Mouse (Mus musculus) cerebellum, adult 11-12 months (tissue): ENCODE results near the gene Muc4.

Source experiments
- DNase-seq: peaks from one replicate; pipeline ENCODE4 v3.0.0; 2022

Muc4 gene

DNA sequence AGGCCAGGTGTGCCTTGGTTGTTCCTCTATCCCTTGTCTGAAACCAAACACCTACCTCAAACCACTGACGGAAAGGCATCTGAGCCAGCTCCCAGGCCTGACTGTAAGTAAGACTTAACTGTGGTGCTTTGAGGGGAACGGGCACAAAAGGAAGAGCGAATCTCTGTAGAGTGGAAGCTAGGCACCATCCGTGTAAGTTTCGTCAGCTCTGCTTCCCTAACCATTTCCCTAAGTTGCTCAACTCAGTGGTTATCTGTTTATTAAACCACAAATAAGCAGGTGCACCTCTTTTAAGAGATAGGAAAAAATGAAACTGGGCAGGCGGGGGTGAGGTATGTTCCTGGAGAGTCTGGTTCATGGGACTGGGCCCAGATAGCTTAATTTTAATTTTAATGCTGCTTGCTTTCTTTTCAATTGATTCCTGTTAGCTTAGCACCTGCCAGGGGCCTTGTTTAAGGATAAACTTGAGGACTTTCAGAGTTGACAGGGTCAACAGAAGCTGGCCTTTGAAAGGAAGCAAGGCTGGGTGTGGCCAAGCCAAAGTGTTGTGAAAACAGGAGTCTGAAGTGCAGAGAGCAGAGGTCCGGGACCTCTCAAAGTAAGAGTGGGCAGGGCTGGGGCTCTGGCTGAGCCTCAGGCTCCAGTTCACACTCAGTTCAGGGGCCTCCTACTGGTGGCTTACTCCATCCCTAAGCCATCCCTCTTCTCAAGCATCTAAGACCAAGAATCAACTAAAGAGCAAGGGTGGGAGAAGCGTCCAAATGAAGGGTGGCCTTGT lies 71.9 kb downstream of the Muc4 start:
- DNase-seq, result no peak

GRCm38 (mm10) chr16:32810321-32810720 lies 74.6 kb downstream of the Muc4 start, which contains the start of gene Smbd1:
Smbd1 (minus strand) TSS chr16:32810477.
- DNase-seq, result no peak

DNA sequence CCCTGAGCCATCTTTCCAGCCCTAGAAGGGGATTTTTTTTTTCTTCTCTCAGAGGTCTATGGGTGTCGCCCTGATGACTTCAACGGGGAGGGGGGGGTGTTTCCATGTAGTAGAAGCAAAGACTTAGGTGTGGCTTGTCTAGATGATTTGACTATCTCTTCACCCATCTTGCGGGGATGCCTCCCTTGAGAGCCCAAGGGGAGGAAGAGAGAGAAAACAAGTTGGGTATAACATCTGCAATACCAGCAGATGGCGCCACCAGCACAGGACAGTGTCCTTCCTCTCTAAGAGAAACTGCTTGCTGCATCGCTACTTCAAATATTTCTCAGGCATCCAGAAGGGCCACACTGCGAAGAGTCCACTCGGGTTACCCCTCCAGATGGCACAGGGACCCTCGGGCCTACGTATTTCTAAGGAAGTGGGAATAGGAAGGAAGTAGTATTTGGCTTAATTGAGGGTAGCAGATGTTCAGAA lies 77.2 kb downstream of the Muc4 start:
- peak; percentile 57 for DNase-seq

- DNase-seq, result no peak
Measured at GRCm38 (mm10) chr16:32813362-32813761, 77.7 kb downstream of the Muc4 start.

- DNase-seq, result no peak
Measured at GRCm38 (mm10) chr16:32813771-32814170, 78.1 kb downstream of the Muc4 start.

GRCm38 (mm10) chr16:32814539-32814938 lies 78.9 kb downstream of the Muc4 start:
- peak; percentile 31 for DNase-seq

- DNase-seq, result no peak
Measured at GRCm38 (mm10) chr16:32815160-32815605, 79.5 kb downstream of the Muc4 start.

GRCm38 (mm10) chr16:32818036-32818435 lies 82.3 kb downstream of the Muc4 start:
- DNase-seq, result no peak

GRCm38 (mm10) chr16:32818441-32818840 lies 82.8 kb downstream of the Muc4 start:
- no peak for DNase-seq

- no peak for DNase-seq
Measured at GRCm38 (mm10) chr16:32821772-32822449, 86.2 kb downstream of the Muc4 start.

- no peak for DNase-seq
Measured at GRCm38 (mm10) chr16:32822450-32822827, 86.8 kb downstream of the Muc4 start.

- DNase-seq, result no peak
Measured at GRCm38 (mm10) chr16:32822881-32823280, 87.2 kb downstream of the Muc4 start.

GRCm38 (mm10) chr16:32823487-32823886 lies 87.8 kb downstream of the Muc4 start:
- DNase-seq, result no peak

- DNase-seq, result no peak
Measured at GRCm38 (mm10) chr16:32824061-32824460, 88.4 kb downstream of the Muc4 start.

DNA sequence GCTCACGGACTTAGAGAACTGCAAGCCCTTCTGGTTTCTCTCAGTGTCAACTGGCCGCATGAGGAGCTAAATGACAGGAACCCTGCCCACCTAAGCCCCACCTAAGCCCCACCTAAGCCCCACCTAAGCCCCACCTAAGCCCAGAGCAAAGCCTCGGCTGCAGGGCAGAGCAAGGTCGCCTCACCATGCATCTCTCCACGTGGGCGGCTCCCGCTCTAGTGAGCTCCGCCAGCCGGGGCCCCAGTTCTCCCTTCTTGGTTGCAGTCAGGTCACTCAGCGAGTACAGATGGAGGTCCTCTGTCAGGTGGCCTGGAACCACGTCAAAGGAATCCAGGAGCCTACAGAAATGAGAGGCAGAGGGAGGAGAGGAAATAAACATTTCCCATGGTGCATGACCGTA lies 89.7 kb downstream of the Muc4 start:
- no peak for DNase-seq

DNA sequence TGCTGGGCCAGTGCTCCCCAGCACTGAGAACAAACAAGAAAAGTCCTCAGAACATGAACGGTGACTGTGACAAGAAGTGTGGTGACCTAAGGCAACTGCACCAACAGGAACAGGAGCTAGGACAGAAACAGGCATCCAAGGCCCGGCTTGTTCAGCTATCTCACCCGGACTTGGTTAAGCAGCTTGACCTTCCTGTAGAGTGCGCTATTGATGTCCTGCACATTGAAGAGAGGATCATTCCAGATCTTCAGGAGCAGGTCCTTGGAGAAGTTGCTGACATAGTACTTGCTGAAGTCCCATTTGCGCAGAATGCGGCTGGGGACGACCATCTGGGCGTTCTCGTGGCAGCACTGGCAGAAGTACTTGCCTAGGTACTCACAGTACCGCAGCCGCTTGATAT lies 90.8 kb downstream of the Muc4 start:
- DNase-seq, result no peak

DNA sequence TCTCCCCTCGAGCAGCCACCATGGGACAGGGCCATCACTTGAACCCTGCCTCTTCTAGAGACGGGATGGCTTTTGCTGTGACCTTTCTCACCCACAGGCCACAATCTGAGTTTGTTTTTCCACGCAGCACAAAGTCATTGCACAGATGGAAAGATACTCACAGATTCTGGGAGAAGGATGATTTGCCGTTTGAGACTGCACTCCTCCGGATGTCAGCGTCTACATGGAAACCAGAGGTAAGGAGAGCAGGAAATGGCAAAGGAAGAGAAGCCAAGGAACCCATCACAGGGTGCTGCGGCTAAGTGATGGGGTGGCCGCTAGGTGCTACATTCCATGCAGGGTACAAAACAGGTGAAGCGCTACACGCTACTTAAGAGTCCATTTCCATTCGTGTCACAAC lies 93.4 kb downstream of the Muc4 start:
- DNase-seq, result no peak

- no peak for DNase-seq
Measured at GRCm38 (mm10) chr16:32831501-32831900, 95.8 kb downstream of the Muc4 start.
